Mouse (Mus musculus) cortical plate, adult 2 months (tissue): ENCODE results near the gene Pigv.

Experiments
- CTCF ChIP-seq: fragments of 200-500 bp; IDR thresholded peaks from 2 replicates; pipeline ENCODE4 v1.5.1; 2011; ENCODE audit warnings: mild to moderate bottlenecking, control low read depth, low read length; ENCODE audit not compliant: insufficient read depth; ENCODE audit errors: extremely low read depth
- POLR2A ChIP-seq: fragments of 200-500 bp; IDR thresholded peaks from 2 replicates; pipeline ENCODE4 v1.6.1; 2011; ENCODE audit warnings: mild to moderate bottlenecking, low read length, control low read depth; ENCODE audit not compliant: insufficient read depth; ENCODE audit errors: extremely low read depth

GRCm38 (mm10) chr4:133645680-133646079 is 26.8 kb downstream of the Pigv start:
- no peak for TF ChIP-seq CTCF
- no peak for TF ChIP-seq POLR2A
